Mouse (Mus musculus) hindbrain, embryonic 14.5 days (tissue): Measurements from ENCODE around the gene Ddx6. TPM values are rescaled to one million over a fixed set of nuclear protein-coding genes. Genes with fewer than 3 reads are reported as not detected.
A peak's percentile ranks its signal among the peaks of the same experiment; 100 is the strongest.
"Not testable (repeated sequence)": the region's sequence is repeated elsewhere in the genome, so short reads cannot be mapped to it uniquely, and the experiment has no call there.

Source experiments
- ATAC-seq: fragments of 200-750 bp; cut with Nextera tagmentation; 2 replicates; pipeline ENCODE4 v1.8.0; 2017; ENCODE audit warnings: moderate number of reproducible peaks, mild to moderate bottlenecking, moderate TSS enrichment, moderate library complexity; ENCODE audit not compliant: low FRiP score
- DNase-seq: peaks from one replicate; pipeline ENCODE4 v3.0.0-alpha.2; 2015; ENCODE audit warnings: low spot score
- H3K27ac ChIP-seq: fragments of 300-500 bp; sonication (generic); 2 replicates; pipeline ENCODE4 v1.5.1; 2014; ENCODE audit warnings: mild to moderate bottlenecking, moderate library complexity
- H3K27me3 ChIP-seq: fragments of 300-500 bp; sonication (generic); 2 replicates; pipeline ENCODE4 v1.6.1; 2014; ENCODE audit warnings: mild to moderate bottlenecking, low read length, mixed read lengths; ENCODE audit not compliant: control insufficient read depth, insufficient read depth
- H3K36me3 ChIP-seq: fragments of 300-500 bp; sonication (generic); replicated peaks from 2 replicates; pipeline ENCODE4 v1.6.1; 2014; ENCODE audit not compliant: control insufficient read depth, insufficient read depth
- H3K4me1 ChIP-seq: fragments of 300-500 bp; sonication (generic); replicated peaks from 2 replicates; pipeline ENCODE4 v1.6.1; 2014; ENCODE audit warnings: antibody characterized with exemption, low read length, mixed read lengths; ENCODE audit not compliant: control insufficient read depth, insufficient read depth
- H3K4me2 ChIP-seq: fragments of 300-500 bp; sonication (generic); replicated peaks from 2 replicates; pipeline ENCODE4 v1.6.1; 2014; ENCODE audit warnings: mild to moderate bottlenecking, moderate library complexity
- H3K4me3 ChIP-seq: fragments of 300-500 bp; sonication (generic); replicated peaks from 2 replicates; pipeline ENCODE4 v1.5.1; 2014; ENCODE audit warnings: mild to moderate bottlenecking, low read length
- H3K9ac ChIP-seq: fragments of 300-500 bp; sonication (generic); 2 replicates; pipeline ENCODE4 v1.6.1; 2014
- H3K9me3 ChIP-seq: fragments of 300-500 bp; sonication (generic); 2 replicates; pipeline ENCODE4 v1.6.1; 2016; ENCODE audit warnings: low read length; ENCODE audit not compliant: control insufficient read depth
- WGBS: fragments of 180-500 bp; shearing (Covaris S2); extraction: QIAGEN DNeasy Blood & Tissue Kit; methylation state at CpG from one replicate; pipeline ENCODE4 v1.1.7; 2014; 5-methylcytosine and 5-hydroxymethylcytosine counted together
- polyA plus RNA-seq: library from polyadenylated mRNA; unstranded; fragments of >200 nt; fragmentation: Nextera tagmentation; extraction: Ambion mirVana; gene quantifications from 2 replicates; pipeline ENCODE4 v1.2.1, GENCODE M21; 2014

The Ddx6 gene
- polyA plus RNA-seq, 1 experiment from 2014 or later: 21.2 TPM

GRCm38 (mm10) chr9:44600801-44601200 lies 3.9 kb upstream of the Ddx6 start:
- no peak overlapping the region for H3K4me2 ChIP-seq
- no peak overlapping the region for H3K9ac ChIP-seq
- no peak overlapping the region for H3K4me3 ChIP-seq
- H3K36me3 ChIP-seq: no peaks in the 10 kb centered on the region
- H3K27ac ChIP-seq: no peak overlapping the region
- no peaks in the 10 kb centered on the region for H3K9me3 ChIP-seq
- no peaks in the 10 kb centered on the region for H3K27me3 ChIP-seq
- ATAC-seq (no peak), DNase-seq (no peak)
- peaks cover 24% of the 10 kb centered on the region for H3K4me1 ChIP-seq
- WGBS: 82% methylated on average over 6 of the region's 6 CpGs

DNA sequence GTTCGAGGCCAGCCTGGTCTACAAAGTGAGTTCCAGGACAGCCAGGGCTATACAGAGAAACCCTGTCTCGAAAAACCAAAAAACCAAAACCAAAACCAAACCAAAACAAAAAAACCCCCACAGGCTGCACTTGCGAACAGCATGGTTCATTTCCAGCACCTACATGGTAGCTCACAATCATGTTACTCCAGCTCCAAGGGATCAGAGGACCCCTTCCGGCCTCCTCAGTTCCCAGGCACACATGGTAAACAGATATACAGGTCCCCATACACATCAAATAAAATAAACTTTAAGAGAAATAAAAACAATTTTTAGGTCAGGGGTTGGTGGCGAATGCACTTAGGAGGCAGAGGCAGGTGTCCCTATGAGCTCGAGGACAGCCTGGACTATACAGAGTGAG lies 1.9 kb upstream of the Ddx6 start:
- WGBS: 70% methylated on average over 6 of the region's 6 CpGs
- Histone ChIP-seq H3K9ac (no peak overlapping the region), H3K27me3 (no peaks in the 10 kb centered on the region), H3K4me3 (peak overlapping the region; percentile 100; the same call in 1 of the 2 replicates), H3K36me3 (peaks cover 7% of the 10 kb centered on the region), H3K4me1 (peaks cover 39% of the 10 kb centered on the region), H3K9me3 (no peaks in the 10 kb centered on the region), H3K4me2 (peak overlapping the region; percentile 75), H3K27ac (peak overlapping the region; percentile 65)
- no peak for ATAC-seq
- DNase-seq: no peak

GRCm38 (mm10) chr9:44603454-44604289 lies 1.0 kb upstream of the Ddx6 start:
- Histone ChIP-seq H3K36me3 (peaks cover 16% of the 10 kb centered on the region), H3K27ac (peak overlapping the region; percentile 100), H3K27me3 (no peaks in the 10 kb centered on the region), H3K9ac (peak overlapping the region; percentile 100), H3K4me2 (peak overlapping the region; percentile 75), H3K4me3 (peak overlapping the region; percentile 100), H3K4me1 (peaks cover 42% of the 10 kb centered on the region), H3K9me3 (no peaks in the 10 kb centered on the region)
- DNase-seq (peak; percentile 76), ATAC-seq (peak; percentile 47)
- under 1% methylated on average over 38 of the region's 38 CpGs for WGBS

DNA sequence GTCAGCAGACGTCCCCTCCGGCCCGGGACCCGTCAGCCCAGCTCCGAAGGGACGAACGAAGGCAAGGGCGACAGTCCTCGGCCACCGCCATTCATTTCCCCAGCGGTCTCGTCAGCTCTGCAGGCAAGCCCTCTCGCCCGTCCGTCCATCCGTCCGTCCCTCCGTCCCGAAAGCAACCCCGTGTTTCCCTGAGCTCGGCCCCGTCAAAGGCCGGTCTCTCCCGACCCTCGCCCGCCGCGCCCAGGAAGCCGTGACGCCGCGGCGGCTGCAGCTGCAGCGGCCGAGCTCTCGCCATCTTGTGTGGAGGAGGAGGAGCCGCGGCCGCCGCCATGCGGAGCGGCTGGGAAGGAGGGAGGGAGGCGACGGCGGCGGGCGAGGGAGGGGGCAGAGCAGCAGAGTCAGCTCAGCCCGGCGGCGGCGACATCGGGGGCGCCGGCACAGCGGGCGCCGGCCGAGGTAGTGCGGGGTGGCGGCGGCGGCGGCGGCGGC lies 358 bp upstream of the Ddx6 start:
- Histone ChIP-seq H3K27me3 (no peaks in the 10 kb centered on the region), H3K27ac (peak overlapping the region; percentile 100), H3K9me3 (no peaks in the 10 kb centered on the region), H3K36me3 (peaks cover 23% of the 10 kb centered on the region), H3K4me2 (peak overlapping the region; percentile 75), H3K4me1 (peaks cover 42% of the 10 kb centered on the region), H3K4me3 (peak overlapping the region; percentile 100), H3K9ac (peak overlapping the region; percentile 100)
- DNase-seq (peak; percentile 73), ATAC-seq (peak; percentile 80)
- 1% methylated on average over 50 of the region's 65 CpGs for WGBS

GRCm38 (mm10) chr9:44605616-44606165 lies 999 bp downstream of the Ddx6 start:
- Histone ChIP-seq H3K36me3 (peaks cover 35% of the 10 kb centered on the region), H3K9me3 (no peaks in the 10 kb centered on the region), H3K27ac (peak overlapping the region; percentile 100), H3K9ac (peak overlapping the region; percentile 100), H3K4me2 (peak overlapping the region; percentile 84), H3K4me1 (peaks cover 37% of the 10 kb centered on the region), H3K4me3 (peak overlapping the region; percentile 100), H3K27me3 (no peaks in the 10 kb centered on the region)
- under 1% methylated on average over 13 of the region's 13 CpGs for WGBS
- DNase-seq (peak; percentile 57), ATAC-seq (no peak)

- ATAC-seq (no peak), DNase-seq (no peak)
- Histone ChIP-seq H3K4me3 (peak overlapping the region; percentile 100), H3K4me2 (peak overlapping the region; percentile 84), H3K27me3 (no peaks in the 10 kb centered on the region), H3K36me3 (peaks cover 44% of the 10 kb centered on the region), H3K4me1 (peaks cover 37% of the 10 kb centered on the region), H3K27ac (no peak overlapping the region), H3K9ac (no peak overlapping the region), H3K9me3 (no peaks in the 10 kb centered on the region)
- 68% methylated on average over 4 of the region's 4 CpGs for WGBS
Measured at GRCm38 (mm10) chr9:44606646-44607045, 2.0 kb downstream of the Ddx6 start.

- 56% methylated on average over 4 of the region's 4 CpGs for WGBS
- H3K4me2 ChIP-seq: peak overlapping the region; percentile 84
- no peaks in the 10 kb centered on the region for H3K27me3 ChIP-seq
- H3K27ac ChIP-seq: no peak overlapping the region
- H3K9ac ChIP-seq: peak overlapping the region; percentile 28; the same call in 1 of the 2 replicates
- H3K4me1 ChIP-seq: peaks cover 37% of the 10 kb centered on the region
- H3K9me3 ChIP-seq: no peaks in the 10 kb centered on the region
- peak overlapping the region; percentile 100 for H3K4me3 ChIP-seq
- DNase-seq (no peak), ATAC-seq (no peak)
- H3K36me3 ChIP-seq: peaks cover 50% of the 10 kb centered on the region
Measured at GRCm38 (mm10) chr9:44607306-44607705, 2.6 kb downstream of the Ddx6 start.

DNA sequence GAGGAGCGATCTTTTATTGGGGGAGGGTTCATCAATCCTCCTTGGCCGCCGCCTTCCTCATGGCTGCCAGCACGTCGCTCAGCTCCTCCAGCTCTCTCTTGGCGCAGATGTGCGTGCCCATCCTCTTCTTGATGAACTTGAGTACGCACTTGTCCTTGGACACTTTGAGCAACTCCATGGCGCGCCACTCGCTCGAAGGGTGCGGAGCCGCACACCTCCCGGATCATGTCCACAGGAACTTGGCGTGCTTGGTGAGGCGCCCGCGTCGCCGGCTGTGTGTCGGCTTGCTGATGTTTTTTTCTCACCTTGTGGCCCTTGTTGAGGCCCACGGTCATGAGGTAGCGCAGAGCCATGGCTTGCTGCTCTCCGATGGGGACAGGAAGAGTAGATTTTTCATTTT lies 5.7 kb downstream of the Ddx6 start:
- H3K4me2 ChIP-seq: no peak overlapping the region
- H3K36me3 ChIP-seq: peaks cover 81% of the 10 kb centered on the region
- 98% methylated on average over 25 of the region's 25 CpGs for WGBS
- DNase-seq (no peak), ATAC-seq (no peak)
- H3K4me3 ChIP-seq: no peak overlapping the region
- H3K27me3 ChIP-seq: no peaks in the 10 kb centered on the region
- H3K9ac ChIP-seq: no peak overlapping the region
- H3K4me1 ChIP-seq: peaks cover 30% of the 10 kb centered on the region
- H3K27ac ChIP-seq: no peak overlapping the region
- no peaks in the 10 kb centered on the region for H3K9me3 ChIP-seq

- 88% methylated on average over 1 of the region's 1 CpGs for WGBS
- peaks cover 98% of the 10 kb centered on the region for H3K36me3 ChIP-seq
- not testable (repeated sequence) for H3K27ac ChIP-seq
Measured at GRCm38 (mm10) chr9:44613081-44613480, 8.4 kb downstream of the Ddx6 start.

More at GRCm38 (mm10) chr9:44613081-44613480, 8.4 kb downstream of the Ddx6 start:
- H3K4me1 ChIP-seq: peaks cover 12% of the 10 kb centered on the region
- H3K9ac ChIP-seq, H3K4me3 ChIP-seq, H3K4me2 ChIP-seq, H3K27me3 ChIP-seq, H3K9me3 ChIP-seq, DNase-seq, ATAC-seq: not testable (repeated sequence)
